Mouse (Mus musculus) heart, postnatal 10 days (tissue): Measurements from ENCODE around the gene Tmem235. TPM values are rescaled to one million over a fixed set of nuclear protein-coding genes. Genes with fewer than 3 reads are reported as not detected.

Source experiments
- DNase-seq, 2 experiments: peaks; one replicate each; pipeline ENCODE4 v3.0.0; 2021
- intact Hi-C: fragments of 180-260 bp; cut with DNase I; formaldehyde crosslinking; loops from one replicate; pipeline ENCODE4 v1.15.1; 2025
- total RNA-seq, 2 experiments: library from RNA; stranded (reverse); gene quantifications; 2 replicates each; pipeline ENCODE4 v1.2.3; 2021

Tmem235 gene
- total RNA-seq, 2 experiments from 2014 or later: not detected

DNA sequence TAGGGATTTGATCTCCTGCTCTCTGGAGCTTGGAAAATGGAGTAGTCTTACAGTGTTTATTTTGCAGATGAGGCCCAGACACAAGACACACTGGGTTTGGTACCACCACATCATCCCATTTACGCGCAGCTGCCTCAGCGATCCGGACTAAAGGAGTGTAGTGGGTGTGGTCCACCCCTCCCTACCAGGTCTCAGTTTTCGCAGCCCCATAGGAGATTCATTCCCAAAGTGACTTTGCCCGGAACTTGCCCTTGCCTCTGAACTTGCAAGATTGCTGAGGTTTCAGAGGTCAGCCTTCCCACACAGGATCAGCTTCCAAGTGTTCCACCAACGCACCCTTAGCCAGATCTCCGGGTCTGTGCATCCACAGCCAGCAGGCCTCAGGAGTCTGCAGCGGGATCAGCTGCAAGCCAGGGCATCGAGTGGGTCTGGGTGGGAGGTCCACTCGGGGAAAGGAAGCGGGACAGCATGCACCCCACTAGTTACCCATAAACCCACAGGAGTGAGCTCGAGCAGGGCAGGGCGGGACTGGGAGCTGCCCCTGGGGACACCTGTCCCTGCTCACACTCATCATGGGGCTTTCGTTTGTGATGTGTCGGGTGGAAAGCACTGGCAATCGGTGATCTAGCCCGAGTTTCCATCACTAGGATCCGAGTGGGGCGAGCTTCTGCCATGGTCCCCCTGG lies 27.8 kb downstream of the Tmem235 start:
- no peak for DNase-seq
- intact Hi-C loops: no loop called here

DNA sequence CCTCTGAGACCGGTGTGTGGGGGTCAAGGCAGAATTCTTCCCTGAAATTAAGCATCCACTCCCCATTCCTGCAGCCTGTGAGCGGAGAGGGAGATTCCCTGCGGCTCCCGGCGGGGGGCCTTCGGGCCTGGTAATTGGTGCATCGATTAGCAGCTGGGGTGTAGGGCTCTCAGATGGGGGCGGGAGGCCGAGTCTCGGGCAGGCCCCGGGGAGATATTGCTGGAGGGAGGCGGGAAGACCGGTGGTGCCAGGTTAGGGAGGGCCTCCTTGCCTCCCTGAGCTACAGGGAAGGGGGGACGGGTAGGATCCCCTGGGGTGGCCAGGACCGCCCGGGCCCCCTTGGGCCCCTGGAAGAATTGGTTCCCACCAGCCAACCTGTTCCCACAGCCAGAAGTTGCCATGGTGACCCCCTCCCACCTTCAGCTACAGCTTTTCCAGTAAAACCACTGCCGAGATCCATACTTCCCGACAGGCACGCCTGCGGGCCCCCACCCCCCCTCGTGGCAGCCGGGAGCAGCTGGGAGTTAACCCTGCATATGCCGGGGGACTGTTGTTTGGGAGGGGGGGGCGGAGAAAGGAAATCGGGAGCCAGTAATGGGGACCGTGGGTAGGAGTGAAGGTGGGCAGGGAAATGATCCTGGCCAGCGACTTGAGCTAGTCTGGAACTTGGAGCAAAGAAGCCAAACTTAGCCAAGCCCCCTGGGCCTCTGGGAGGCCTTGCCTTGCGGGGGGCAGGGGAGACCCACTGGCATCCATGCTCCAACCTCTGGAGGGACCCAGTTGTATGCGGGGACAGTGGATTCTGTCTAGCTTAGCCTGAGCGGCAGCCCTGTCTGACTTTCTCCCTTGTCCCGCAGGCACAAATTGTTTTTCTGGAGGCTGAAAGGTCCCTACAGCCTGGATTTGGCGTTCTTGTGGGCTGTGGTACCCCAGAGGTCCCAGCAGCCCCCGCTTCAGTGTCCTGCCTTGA lies 28.6 kb downstream of the Tmem235 start:
- no peak for DNase-seq
- intact Hi-C loops: no loop called here

DNA sequence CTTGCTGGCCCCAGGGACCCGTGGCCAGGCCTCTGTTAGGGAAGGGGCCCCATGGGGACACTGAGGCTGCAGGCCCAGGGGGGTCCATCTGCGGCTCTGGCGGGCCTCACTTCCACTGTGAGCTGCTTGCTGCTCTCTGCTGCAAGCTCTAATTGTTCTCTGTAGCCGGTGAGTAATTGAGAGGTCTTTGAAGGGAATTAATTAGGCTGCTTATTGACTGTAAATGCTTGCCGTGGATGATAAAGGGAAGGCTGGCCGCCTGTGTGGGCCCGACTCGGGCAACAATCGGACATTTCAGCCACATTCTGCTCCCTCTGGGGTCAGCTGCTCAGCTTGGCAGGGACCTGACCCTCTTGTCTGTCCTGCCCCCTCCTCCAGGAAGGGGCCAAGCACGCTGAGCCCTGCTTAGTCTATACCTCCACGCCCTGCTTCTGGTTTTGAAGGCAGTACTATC lies 29.4 kb downstream of the Tmem235 start:
- no peak for DNase-seq
- intact Hi-C loops: no loop called here

DNA sequence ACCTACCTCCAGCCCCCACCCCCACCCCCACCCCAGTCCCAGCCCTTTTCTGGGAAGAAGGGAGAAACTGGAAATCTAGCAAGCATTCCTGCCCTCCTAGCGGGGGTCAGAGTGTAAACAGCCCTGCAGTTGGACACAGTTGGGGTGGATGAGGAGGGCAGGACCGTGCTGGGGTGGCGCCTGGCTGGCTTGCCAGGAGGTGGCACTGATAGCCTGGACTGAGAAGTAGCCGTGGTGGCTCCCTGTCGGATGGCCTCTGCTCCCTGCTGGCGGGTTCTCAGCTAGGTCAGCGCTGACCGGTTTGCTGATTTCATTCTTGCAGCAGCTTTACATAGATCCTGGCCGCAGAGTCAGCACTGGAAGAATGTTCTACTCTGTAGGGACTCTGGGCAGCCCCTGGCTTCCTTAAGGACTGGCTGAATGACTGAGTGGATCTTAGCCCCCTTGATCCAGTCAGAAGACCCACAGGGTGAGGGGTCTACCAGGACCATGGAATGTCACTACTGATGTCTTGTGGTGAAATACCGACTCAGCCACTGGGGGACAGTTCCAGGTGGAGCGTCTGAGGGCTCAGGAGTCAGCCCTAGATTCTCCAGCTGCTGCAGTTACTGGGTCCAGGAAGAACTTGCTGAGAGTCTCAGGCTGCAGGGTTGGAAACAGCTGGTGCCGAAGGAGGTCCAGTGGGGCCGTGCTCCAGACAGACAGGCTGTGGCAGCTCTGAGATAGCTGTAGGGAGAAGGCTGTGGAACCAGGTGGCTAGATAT lies 30.1 kb downstream of the Tmem235 start:
- peak in 1 of 2 experiments; percentile 61 for DNase-seq
- intact Hi-C loops: no loop called here

DNA sequence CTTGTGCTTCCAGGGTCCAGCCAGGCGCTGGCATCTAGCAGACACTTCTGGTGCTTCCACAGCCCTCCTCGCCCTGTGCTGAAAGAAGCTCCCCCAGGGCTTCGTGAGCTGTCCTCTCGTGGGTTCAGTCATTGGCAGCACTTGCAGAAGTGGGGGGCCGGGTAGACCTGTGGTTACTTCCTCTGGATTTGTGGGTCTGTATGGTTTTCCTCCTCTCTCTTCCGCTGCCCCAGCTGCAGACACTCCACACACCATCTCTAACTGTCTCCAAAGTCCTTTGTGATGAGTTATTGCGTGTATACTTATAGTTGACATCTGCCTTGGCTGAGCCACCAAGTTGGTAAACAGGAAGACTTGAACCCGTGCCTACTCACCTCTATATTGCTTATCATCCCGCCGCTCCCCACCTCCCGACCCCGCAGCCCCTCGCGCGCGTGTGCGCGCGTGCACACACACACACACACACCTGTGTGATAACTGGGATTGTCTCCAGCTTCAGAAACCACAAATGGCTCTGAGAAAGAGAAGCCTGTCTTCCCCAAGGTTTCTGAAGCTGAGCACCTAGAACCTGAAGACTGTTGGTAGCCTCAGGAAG lies 31.1 kb downstream of the Tmem235 start:
- intact Hi-C loops: no loop called here
- DNase-seq: no peak

DNA sequence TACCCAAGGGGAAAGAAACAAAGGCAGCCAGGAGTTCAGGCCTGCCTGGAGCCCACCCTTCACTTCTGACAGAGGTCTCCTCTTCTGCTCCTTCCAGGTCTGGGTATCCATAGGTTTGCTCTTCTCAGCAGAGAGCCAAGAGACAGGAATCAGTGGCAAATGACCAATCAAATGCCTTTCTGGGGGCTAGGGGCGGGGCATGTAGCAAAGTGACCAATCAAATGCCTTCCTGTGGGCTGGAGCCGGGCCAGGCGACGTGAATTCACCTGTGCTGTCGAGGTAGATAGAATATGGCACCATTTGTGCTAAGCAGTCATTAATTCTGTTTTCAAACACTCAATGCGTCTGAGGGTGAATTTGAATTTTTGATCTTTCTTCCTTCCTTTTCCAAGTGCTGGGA lies 31.6 kb downstream of the Tmem235 start:
- DNase-seq: no peak
- intact Hi-C loops: no loop called here

DNA sequence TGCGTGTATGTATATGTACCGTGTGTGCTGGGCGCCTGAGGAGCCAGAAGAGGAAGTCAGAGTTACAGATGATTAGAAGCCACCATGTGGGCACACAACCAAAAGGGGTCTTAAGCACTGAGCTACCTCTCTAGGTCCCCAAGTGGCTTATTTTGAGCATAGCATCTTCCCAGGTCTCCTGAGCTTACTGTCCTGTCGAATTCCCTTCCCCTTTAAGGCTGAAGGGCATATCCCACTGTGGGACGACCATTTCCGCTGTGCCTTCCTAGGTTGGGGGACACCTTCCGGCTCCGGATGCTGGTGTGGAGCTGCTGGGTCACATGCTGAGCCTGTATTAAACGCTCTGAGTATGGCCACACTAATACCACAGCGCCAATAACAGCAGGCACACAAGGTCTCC lies 34.1 kb downstream of the Tmem235 start:
- intact Hi-C loops: no loop called here
- no peak for DNase-seq

DNA sequence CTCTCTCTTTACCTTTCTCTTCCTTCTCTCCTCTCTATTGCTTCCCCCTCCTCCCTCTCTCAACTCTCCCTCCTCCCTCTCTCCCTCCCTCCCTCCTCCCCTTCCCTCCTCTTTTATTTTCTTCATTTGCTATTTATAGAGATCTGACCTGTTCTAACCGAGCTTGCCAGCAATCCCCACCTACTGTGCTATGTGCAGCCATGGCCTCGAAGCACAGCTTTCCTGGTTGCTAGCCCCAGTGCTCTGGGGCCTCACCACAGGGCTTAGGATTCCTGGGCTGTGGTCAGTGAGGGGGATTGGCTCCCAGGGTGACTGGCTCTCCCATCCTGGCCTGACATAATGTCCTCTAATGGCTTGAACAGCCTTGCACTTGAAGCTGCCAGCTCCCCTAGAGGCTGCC lies 36.0 kb downstream of the Tmem235 start:
- no peak for DNase-seq
- intact Hi-C loops: no loop called here

DNA sequence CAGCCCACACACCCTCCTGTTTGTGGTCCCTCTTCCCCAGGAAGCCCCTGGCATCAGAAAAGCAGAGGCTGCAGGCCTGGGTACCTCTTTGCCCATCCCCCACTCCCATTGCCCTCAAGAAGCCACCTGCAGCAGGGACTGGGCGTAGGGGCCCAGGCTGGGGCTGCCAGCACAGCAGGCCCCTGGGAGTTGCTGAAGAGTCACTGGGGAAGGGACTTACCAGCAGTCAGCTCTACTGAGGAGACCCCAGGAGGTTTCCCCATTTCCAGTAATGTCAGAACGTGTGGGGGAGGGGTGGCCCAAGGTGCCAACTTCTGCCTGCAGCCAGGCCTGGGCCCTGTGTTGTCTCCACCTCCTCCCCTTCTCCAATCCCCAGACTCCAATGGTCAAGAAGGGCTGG lies 41.7 kb downstream of the Tmem235 start:
- intact Hi-C loops: no loop called here
- no peak for DNase-seq

DNA sequence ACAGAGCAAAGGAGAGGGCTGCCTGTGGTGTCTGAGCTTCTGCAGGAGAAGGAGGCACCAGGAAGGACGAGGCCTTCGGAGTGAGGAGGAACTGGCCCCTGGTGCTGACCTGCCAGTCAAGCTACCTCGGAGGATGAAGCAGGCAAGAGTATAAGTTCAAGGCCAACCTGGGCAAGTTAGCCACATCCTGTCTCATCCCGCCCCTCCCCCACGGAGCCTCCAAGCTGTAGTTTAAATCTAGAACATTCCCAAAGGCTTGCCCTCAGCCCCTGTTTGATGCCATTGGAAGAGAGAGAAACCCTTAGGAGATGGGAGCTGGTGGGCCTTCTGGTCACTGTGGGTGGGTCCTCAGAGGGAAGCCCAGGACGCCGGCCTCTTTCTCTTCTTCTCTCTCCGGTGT lies 43.9 kb downstream of the Tmem235 start:
- DNase-seq: no peak
- intact Hi-C loops: no loop called here

DNA sequence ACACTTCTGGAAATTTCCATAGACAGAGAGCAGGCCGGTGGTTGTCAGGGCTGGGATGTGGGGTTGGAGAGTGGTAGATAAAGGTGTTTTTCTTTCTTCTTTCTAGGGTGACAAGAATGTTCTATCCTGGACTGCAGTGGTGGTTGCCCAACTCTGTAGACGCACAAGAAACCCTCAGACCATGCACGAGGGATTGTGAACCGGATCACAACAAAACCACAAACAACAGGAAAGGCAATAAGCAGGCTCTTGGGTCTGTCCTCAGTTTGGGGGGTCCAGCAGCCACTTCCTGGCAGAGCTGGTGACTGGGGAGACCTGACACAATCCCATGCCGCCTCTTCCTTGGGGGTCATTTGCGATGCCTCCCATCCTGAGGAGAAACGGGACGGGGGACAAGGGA lies 48.8 kb downstream of the Tmem235 start:
- DNase-seq: no peak
- intact Hi-C loops: no loop called here

DNA sequence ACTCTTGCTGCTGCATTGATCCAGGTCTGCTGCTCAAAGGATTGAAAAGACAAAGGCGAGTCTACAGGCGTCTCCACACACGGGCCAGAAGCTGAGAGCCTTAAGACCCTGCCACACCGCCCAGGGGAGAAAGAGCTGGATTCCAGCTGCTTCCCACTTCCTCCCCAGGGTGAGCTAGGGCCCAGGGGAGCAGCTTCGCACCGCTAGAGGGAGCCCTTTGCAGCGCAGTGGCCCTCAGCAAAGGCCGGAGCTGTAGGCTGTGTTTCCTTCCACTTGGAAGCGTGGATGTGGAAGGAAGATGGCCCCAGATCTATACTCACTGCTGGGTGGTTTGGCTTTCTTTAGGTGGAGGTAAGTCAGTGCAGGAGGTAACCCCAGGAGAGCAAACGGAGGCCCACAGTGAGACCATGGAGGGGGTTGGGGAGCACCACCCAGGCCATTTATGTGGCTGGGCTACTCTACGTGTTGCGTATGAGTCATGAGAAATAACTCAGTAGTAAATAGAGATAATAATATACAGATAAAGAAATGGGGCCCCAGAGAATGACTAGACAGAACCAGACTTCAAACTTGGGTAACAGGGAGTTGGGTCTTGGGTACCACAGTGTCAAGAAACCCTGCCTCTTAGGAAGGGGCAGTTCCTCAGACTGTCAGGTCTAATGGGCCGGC lies 52.3 kb downstream of the Tmem235 start:
- intact Hi-C loops: loop anchor here (1.0 to 2.0 kb wide), 4 partner anchors 22 to 109 kb away; no protein-coding TSS in a partner anchor

DNA sequence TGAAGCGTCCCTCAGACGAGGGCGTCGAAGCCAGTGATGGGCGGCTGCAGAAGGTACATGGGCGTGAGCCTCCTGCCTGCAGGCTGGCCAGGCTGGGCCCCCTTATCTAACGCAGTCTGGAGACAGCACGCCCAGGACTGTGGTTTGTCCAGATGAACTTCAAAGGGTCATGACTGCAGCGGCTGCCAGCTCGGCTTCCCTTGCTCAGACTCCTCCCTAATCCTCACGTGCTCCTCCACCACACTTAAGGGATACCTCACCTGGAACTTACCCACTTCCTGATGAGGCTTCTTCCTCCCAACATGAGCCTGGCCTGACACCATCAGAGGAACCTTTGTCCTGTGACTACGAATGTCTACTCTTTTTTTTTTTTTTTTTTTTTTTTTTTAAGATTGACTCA lies 54.0 kb downstream of the Tmem235 start:
- no peak for DNase-seq
- intact Hi-C loops: no loop called here

More for the DNA sequence above, 52.3 kb downstream of the Tmem235 start:
- DNase-seq: peak; percentile 87 to 92

Other genes with a start within 250 kb of the Tmem235 start
- gene Tnrc6c, start 206.5 kb upstream of the Tmem235 start, total RNA-seq: 10 to 100 TPM; 32.2 to 33.9 TPM
- 1 to 10 TPM; 4.4 to 6.4 TPM for gene Tmc8, start 78.7 kb upstream of the Tmem235 start, total RNA-seq
- 10 to 100 TPM; 29.4 to 33.7 TPM for gene Tmc6, start 78.6 kb upstream of the Tmem235 start, total RNA-seq
- gene 6030468B19Rik, start 63.1 kb upstream of the Tmem235 start, total RNA-seq: not detected
- gene Gm20708, start 51.1 kb upstream of the Tmem235 start, total RNA-seq: 1 to 10 TPM; 1.5 to 2.5 TPM
- gene Syngr2, start 51.1 kb upstream of the Tmem235 start, total RNA-seq: 100 to 1,000 TPM; 100 to 105 TPM
- gene Afmid, start 34.8 kb upstream of the Tmem235 start, total RNA-seq: 1 to 10 TPM; 7.4 to 10.0 TPM
- gene Tk1, start 34.7 kb upstream of the Tmem235 start, total RNA-seq: 10 to 100 TPM; 22.9 to 27.9 TPM
- 10 to 100 TPM; 17.4 to 18.4 TPM for gene Birc5, start 11.5 kb upstream of the Tmem235 start, total RNA-seq
- 1 to 10 TPM; 5.1 to 5.7 TPM for gene Tha1, start 12.7 kb downstream of the Tmem235 start, total RNA-seq
- gene Socs3, start 109.3 kb downstream of the Tmem235 start, total RNA-seq: 1 to 10 TPM; 3.7 to 5.8 TPM
- gene Pgs1, start 125.5 kb downstream of the Tmem235 start, total RNA-seq: 10 to 100 TPM; 21.2 to 23.7 TPM